Mouse (Mus musculus) kidney, postnatal 0 days (tissue): Measurements from ENCODE around the gene Wdr5. TPM values are rescaled to one million over a fixed set of nuclear protein-coding genes. Genes with fewer than 3 reads are reported as not detected.

ENCODE experiments used
- ATAC-seq: fragments of 200-750 bp; cut with Nextera tagmentation; replicated peaks from 2 replicates; pipeline ENCODE4 v1.8.0; 2017; ENCODE audit warnings: low read depth, moderate number of reproducible peaks, moderate TSS enrichment, moderate library complexity; ENCODE audit not compliant: low FRiP score
- DNase-seq: peaks from one replicate; pipeline ENCODE4 v3.0.0-alpha.2; 2016; ENCODE audit warnings: low spot score
- H3K27ac ChIP-seq: fragments of 300-500 bp; sonication (generic); 2 replicates; pipeline ENCODE4 v1.5.1; 2014; ENCODE audit warnings: mild to moderate bottlenecking
- H3K27me3 ChIP-seq: fragments of 300-500 bp; sonication (generic); 2 replicates; pipeline ENCODE4 v1.6.1; 2014; ENCODE audit warnings: low read length, mixed read lengths; ENCODE audit not compliant: insufficient read depth
- H3K36me3 ChIP-seq: fragments of 300-500 bp; sonication (generic); 2 replicates; pipeline ENCODE4 v1.6.1; 2014; ENCODE audit warnings: low read length, mixed read lengths; ENCODE audit not compliant: insufficient read depth
- H3K4me1 ChIP-seq: fragments of 300-500 bp; sonication (generic); replicated peaks from 2 replicates; pipeline ENCODE4 v1.6.1; 2014; ENCODE audit warnings: antibody characterized with exemption, low read length, mixed read lengths; ENCODE audit not compliant: insufficient read depth
- H3K4me2 ChIP-seq: fragments of 300-500 bp; sonication (generic); 2 replicates; pipeline ENCODE4 v1.6.1; 2014; ENCODE audit warnings: mild to moderate bottlenecking, low read length, moderate library complexity, mixed read lengths
- H3K4me3 ChIP-seq: fragments of 300-500 bp; sonication (generic); replicated peaks from 2 replicates; pipeline ENCODE4 v1.5.1; 2014; ENCODE audit warnings: low read depth, low read length
- H3K9ac ChIP-seq: fragments of 300-500 bp; sonication (generic); 2 replicates; pipeline ENCODE4 v1.6.1; 2014; ENCODE audit warnings: low read depth, low read length
- H3K9me3 ChIP-seq: fragments of 300-500 bp; sonication (generic); replicated peaks from 2 replicates; pipeline ENCODE4 v1.6.1; 2016; ENCODE audit warnings: low read length, inconsistent platforms, mixed read lengths
- CTCF ChIP-seq: IDR thresholded peaks from 2 replicates; pipeline ENCODE4 v1.5.1; 2016; ENCODE audit warnings: antibody characterized with exemption, low read depth, mild to moderate bottlenecking, moderate library complexity
- WGBS: fragments of 180-500 bp; shearing (Covaris S2); extraction: QIAGEN DNeasy Blood & Tissue Kit; methylation state at CpG from one replicate; pipeline ENCODE4 v1.1.7; 2014; 5-methylcytosine and 5-hydroxymethylcytosine counted together
- polyA plus RNA-seq: library from polyadenylated mRNA; unstranded; fragments of >200 nt; fragmentation: Nextera tagmentation; extraction: Ambion mirVana; gene quantifications from 2 replicates; pipeline ENCODE4 v1.2.1, GENCODE M21; 2015

The Wdr5 gene
- polyA plus RNA-seq, 1 experiment from 2014 or later, result 43.0 TPM

- no peak overlapping the region for H3K4me3 ChIP-seq
- no peak overlapping the region for H3K9ac ChIP-seq
- no peak overlapping the region for H3K27ac ChIP-seq
- no peaks in the 10 kb centered on the region for H3K27me3 ChIP-seq
- WGBS, result 50% methylated on average over 1 of the region's 1 CpGs
- H3K4me1 ChIP-seq, result no peaks in the 10 kb centered on the region
- H3K4me2 ChIP-seq, result no peak overlapping the region
- TF ChIP-seq CTCF, result no peak
- H3K36me3 ChIP-seq, result no peaks in the 10 kb centered on the region
- DNase-seq, result no peak
- no peak for ATAC-seq
- H3K9me3 ChIP-seq, result no peaks in the 10 kb centered on the region
Observed at GRCm38 (mm10) chr2:27547326-27547725, 32.4 kb downstream of the Wdr5 start.

GRCm38 (mm10) chr2:27547986-27548385, 33.0 kb downstream of the Wdr5 start:
- TF ChIP-seq CTCF, result no peak
- H3K9ac ChIP-seq, result no peak overlapping the region
- no peaks in the 10 kb centered on the region for H3K27me3 ChIP-seq
- H3K4me3 ChIP-seq, result no peak overlapping the region
- no peaks in the 10 kb centered on the region for H3K9me3 ChIP-seq
- H3K36me3 ChIP-seq, result no peaks in the 10 kb centered on the region
- 92% methylated on average over 2 of the region's 2 CpGs for WGBS
- ATAC-seq, result no peak
- DNase-seq, result no peak
- H3K4me2 ChIP-seq, result no peak overlapping the region
- H3K4me1 ChIP-seq, result 0 out of 2 replicates have a peak, but pooled peaks cover 3% of the 10 kb centered on the region
- no peak overlapping the region for H3K27ac ChIP-seq

- H3K36me3 ChIP-seq, result no peaks in the 10 kb centered on the region
- H3K9me3 ChIP-seq, result no peaks in the 10 kb centered on the region
- WGBS, result 76% methylated on average over 1 of the region's 1 CpGs
- no peak overlapping the region for H3K27ac ChIP-seq
- ATAC-seq, result peak; percentile 74
- no peak overlapping the region for H3K4me3 ChIP-seq
- H3K4me2 ChIP-seq, result no peak overlapping the region
- 0 out of 2 replicates have a peak, but pooled peaks cover 7% of the 10 kb centered on the region for H3K4me1 ChIP-seq
- no peaks in the 10 kb centered on the region for H3K27me3 ChIP-seq
- no peak overlapping the region for H3K9ac ChIP-seq
- DNase-seq, result no peak
- TF ChIP-seq CTCF, result no peak
Observed at GRCm38 (mm10) chr2:27548664-27549369, 33.9 kb downstream of the Wdr5 start.

- no peak overlapping the region for H3K27ac ChIP-seq
- no peak overlapping the region for H3K9ac ChIP-seq
- no peak overlapping the region for H3K4me2 ChIP-seq
- H3K4me3 ChIP-seq, result no peak overlapping the region
- H3K9me3 ChIP-seq, result no peaks in the 10 kb centered on the region
- 0 out of 2 replicates have a peak, but pooled peaks cover 7% of the 10 kb centered on the region for H3K4me1 ChIP-seq
- ATAC-seq (no peak), DNase-seq (peak; percentile 74)
- H3K27me3 ChIP-seq, result no peaks in the 10 kb centered on the region
- H3K36me3 ChIP-seq, result no peaks in the 10 kb centered on the region
- peak; percentile 96 for TF ChIP-seq CTCF
- 16% methylated on average over 7 of the region's 7 CpGs for WGBS
Observed at GRCm38 (mm10) chr2:27552620-27553287, 37.8 kb downstream of the Wdr5 start.

- H3K4me1 ChIP-seq, result 0 out of 2 replicates have a peak, but pooled peaks cover 7% of the 10 kb centered on the region
- no peak for TF ChIP-seq CTCF
- no peaks in the 10 kb centered on the region for H3K9me3 ChIP-seq
- H3K27ac ChIP-seq, result peak overlapping the region; percentile 57; the same call in 1 of the 2 replicates
- peak; percentile 71 for DNase-seq
- H3K4me3 ChIP-seq, result no peak overlapping the region
- no peak for ATAC-seq
- WGBS, result 54% methylated on average over 9 of the region's 9 CpGs
- H3K9ac ChIP-seq, result no peak overlapping the region
- no peaks in the 10 kb centered on the region for H3K36me3 ChIP-seq
- no peak overlapping the region for H3K4me2 ChIP-seq
- H3K27me3 ChIP-seq, result no peaks in the 10 kb centered on the region
Observed at GRCm38 (mm10) chr2:27554308-27554707, 39.4 kb downstream of the Wdr5 start.

DNA sequence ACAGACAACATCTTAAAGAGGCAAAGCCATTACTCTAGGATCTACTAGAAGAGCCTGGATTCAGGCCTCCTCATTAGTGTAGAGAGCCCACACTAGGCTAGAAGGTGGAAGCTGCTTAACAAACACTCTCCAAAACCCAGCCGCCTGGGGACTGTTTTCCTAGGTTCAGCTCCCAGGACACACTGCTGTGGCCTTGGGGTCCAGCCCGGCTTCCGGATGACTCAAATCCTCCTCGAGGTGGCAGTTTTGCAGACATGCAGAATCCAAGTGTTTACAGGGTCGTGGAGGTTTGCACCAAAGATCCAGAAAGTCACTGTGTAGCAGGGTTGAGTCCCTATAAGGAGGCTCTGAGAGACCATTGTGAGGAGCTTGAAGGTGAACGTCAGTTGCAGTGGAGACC, 42.0 kb downstream of the Wdr5 start:
- 85% methylated on average over 6 of the region's 6 CpGs for WGBS
- Histone ChIP-seq H3K4me2 (no peak overlapping the region), H3K36me3 (no peaks in the 10 kb centered on the region), H3K9me3 (no peaks in the 10 kb centered on the region), H3K4me1 (0 out of 2 replicates have a peak, but pooled peaks cover 7% of the 10 kb centered on the region), H3K27me3 (no peaks in the 10 kb centered on the region), H3K27ac (no peak overlapping the region), H3K4me3 (no peak overlapping the region), H3K9ac (no peak overlapping the region)
- no peak for TF ChIP-seq CTCF
- ATAC-seq (no peak), DNase-seq (no peak)
